Mouse (Mus musculus) adrenal gland, adult 18-20 months (tissue): ENCODE data around the gene Aprt. TPM values are rescaled to one million over a fixed set of nuclear protein-coding genes. Genes with fewer than 3 reads are reported as not detected.

Experiments used
- DNase-seq, 2 experiments: peaks; one replicate each; pipeline ENCODE4 v3.0.0; 2021 to 2022; ENCODE audit warnings: low spot score in 2 of 2
- total RNA-seq, 2 experiments: library from RNA; stranded (reverse); gene quantifications; 1 replicate in 1 of 2; 2 replicates in 1 of 2; pipeline ENCODE4 v1.2.3; 2021

The Aprt gene
- total RNA-seq, 2 experiments from 2014 or later = 71.3 to 71.7 TPM

DNA sequence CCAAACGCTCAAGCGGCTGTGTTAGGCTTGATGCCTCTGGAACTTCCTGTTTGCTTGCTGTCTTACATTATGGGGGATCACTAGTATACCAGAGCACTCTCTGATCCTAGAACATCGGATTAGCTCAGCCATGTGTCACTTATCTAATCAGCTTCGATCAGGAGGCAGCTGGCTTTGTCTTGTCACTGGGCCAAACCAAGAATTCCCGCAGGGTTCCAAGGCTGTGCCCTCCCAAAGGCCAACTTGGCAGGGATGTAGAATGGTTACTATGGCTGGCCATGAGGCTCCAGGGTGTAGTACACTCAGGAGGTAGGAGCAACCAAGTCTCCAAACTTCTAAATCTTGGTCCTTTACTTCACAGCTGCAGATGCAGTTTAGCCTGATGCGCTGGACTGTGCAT lies 9.9 kb downstream of the Aprt start:
- DNase-seq = no peak

DNA sequence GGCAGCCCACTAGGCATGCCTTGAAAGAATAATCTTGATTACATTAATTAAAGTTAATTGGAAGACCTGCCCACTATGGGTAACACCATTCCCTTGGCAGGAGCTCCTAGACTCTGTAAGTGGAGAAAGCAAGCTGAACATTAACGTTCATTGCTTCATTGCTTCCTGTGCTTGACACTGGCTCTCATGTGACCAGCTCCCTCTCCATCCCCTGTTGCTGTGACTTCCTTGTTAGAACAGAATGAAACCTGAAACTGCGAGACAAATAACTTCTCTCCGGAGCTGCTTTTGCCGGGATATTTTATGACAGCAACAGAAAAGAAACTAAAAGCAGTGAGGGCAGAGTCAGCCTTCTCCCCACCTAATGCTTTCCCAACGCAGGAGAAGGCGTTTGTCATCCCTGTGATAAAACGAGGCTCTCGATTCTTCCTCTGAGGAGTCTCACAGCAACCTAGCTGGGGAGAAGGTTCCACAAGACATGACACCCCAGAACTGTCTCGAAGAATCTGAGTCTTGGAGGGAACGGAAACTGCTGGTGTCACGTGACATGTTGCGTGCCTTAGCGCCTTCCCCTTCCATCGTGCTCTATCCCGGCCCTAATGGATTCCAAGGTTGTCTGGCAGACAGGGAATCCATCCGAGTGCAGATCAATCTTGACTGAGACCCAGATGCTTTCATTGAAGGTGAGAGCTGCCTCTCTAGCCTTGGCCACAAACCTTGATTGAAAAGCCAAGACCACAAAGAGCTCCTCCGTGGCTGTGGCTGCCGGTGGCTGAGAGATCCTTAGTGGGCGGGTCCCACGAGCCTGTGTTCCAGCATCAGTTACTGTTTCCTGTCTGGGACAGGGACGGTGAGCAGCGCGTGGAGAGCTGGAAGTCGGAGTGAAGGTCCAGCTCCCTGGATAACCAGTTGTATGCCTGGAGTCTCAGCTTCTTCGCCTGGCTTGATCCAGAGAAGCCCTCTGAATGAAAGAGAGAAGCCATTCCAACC lies 12.1 kb downstream of the Aprt start:
- DNase-seq = no peak

DNA sequence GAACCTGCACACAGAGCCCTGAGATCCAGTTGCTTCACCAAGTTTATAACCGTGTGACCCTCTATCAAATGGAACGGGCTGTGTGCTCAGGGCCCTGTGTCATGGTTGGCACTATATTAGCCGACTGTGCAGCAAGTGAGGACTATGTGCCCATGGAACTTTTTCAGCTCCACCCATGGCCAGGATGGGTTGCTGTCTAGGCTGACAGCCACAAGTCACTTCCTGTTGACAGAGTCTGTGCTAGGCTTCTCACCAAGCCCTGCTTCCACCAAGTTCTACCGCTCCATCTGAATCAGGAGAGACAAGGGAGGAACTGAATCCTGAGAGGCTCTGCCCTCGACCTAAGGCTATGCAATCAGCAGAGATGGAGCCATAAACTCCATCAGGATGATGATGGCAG lies 15.5 kb downstream of the Aprt start:
- no peak for DNase-seq

DNA sequence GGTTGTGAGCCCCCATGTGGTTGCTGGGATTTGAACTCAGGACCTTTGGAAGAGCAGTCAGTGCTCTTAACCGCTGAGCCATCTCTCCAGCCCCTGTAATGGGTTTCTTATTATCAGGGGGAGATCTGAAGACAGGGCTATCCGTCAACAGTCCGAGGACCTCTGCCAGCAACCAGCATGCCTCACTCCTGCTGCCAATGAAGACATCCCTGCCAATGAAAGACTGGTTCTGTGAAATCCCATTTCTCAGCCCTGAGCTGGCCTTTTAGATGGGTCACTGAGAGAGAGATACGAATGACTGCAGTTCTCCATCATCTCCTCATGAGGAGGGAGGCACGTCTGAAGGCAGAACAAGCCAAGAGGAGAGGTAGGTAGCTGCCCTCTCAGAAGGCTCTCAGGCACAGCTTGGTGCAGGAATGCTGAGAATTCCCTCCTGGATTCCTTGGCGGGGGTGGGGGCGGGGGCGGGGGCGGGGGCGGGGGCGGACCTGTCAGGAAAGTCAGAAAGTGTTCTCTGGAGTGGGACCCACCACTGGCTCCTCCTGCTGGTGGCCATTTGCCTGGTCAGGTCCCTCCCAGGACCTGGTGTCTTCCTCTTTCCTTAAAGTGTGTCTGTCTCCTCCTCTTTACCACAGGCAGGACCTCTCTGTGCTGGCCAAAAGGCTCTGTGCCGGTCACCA lies 17.9 kb downstream of the Aprt start:
- DNase-seq = no peak

DNA sequence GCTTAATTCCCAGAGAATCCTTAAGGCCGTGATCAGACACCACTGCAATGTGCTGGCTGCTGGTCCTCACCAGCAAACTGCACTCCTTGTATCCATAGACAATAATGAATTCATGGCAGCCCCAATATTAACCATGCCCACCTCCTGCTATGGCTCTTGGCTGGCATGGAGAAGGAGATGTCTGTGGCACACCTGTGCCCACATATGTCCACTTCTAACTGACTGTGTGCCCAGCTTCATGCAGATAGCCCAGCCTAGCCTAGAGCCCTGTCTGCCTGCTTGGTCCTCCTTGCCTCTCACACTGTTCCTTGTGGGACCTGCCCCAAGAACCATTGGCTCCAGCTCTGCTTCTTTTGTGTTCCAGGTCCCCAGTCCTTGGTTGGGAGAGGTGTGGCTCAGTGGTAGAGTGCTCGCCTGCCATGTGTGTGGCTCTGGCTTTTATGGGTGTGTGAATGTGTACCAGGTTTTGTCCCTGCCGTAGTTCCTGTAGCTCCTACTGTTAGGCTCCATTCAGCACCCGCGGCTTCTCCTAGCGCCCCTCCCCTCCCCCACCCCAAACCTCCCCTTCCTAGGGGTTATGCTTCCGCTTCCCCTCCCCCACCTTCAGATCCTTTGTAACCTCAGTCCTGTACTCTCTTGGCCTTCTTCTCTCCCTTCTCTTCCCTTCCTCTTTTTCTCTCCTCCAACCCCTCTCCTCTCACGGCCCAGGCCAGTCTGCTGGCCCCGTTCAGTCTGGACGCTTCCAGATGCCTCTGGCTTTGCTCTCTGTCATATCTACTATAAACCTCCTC lies 19.3 kb downstream of the Aprt start:
- DNase-seq = no peak

DNA sequence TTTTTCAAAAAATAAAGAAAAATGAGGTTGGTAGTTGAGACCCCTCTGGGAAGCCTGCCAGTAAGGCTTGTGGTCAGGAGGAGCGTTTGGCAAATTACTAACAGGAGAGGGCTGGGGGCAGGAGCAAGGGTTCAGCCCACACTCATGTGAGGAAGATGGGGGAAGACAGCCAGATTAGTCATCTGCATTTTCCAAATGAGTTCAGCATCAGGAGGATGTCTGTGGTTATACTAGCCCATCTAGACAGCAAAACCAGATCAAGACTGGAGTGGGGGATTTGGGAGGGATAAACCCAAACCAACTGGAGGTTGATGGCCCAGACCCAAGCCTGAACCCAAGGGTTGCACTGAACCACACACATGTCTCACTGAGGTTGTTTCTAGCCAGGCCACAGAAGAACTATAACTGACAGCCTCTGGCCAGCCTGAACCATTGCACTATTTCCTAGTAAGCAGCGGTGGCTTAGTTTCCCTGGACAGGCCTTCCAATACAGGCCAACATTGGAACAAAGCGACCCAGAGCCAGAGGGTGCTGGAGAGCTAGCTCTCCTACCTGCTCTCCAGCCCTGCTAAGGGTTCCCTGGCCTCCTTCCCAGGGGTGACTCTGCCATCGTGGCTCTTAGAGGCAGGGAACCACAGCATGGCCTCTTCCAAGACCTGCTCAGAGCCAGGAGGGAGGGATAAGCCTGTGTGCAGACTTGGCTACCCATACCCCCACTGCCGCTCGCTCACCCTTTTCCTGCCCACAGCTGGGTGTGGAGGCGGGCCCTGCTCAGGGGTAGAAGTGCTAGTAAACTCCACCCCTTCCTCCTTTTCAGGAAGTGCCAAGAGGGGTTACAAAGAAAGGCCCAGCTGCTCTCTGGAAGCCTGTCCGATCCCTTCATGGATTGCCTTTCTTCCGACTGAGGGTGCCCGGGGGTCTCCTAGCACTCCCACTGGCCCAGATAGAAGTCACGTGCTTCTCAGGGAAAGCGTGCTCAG lies 20.4 kb downstream of the Aprt start:
- peak in 1 of 2 experiments; percentile 53 for DNase-seq

DNA sequence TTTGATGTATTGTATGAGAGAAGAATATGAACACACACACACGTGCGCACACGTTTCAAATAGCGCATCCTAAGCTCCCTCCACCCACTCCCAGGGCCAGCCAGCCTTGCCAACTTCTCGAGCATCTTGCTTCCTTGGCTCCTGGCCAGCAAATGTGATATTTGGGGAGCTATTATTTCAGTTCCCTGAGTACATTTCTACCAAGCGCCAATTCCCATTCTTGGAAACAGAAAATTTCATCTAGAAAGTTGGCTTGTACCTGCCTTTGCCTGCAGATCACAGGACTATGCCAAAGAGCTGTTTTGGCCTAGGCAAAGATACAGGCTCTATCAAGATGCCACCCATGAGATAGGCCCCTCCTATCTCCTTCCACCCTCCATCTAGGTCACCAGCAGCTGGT lies 21.9 kb downstream of the Aprt start:
- DNase-seq = no peak

DNA sequence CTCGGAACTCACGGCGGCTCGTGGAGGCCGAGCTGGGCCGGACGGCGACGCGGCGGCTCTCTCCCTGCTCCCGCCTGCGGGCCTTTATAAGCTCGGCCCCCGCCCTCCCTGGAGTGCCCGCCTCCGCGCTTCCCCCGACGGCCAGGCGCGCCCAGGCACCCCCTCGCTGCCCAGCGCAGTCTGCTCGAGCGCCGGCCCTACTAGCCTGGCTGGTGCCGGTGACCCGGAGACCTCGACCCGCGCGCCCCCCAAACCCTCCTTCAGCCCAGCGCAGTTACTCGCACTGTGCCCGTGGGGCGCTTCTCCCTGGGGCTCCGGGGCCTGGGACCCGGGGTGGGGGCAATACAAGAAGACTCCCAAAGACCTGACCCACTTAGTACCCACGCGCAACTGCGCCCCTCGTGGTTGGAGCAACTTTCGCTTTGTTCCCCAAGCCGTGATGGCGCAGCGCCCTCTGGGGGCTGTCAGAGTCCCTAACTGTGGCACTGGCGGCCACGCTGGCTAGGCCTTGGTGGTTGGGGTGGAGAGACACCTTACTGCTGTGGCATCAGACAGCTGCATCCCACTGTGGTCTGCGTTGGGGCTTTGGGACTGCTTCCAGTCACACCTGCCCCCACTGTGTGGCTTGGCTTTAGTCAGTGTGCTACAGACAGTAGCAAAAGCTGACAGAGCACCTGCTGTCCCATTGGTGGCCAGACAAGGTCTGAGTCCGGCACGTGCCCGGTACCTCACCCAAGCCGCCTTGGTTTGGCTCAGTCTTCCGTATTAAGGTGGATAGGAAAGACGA lies 25.3 kb downstream of the Aprt start, which contains the start of gene Piezo1:
Piezo1 (minus strand) TSS at position 65 of the 787 bp plus-strand sequence.
- peak; percentile 93 to 96 for DNase-seq

DNA sequence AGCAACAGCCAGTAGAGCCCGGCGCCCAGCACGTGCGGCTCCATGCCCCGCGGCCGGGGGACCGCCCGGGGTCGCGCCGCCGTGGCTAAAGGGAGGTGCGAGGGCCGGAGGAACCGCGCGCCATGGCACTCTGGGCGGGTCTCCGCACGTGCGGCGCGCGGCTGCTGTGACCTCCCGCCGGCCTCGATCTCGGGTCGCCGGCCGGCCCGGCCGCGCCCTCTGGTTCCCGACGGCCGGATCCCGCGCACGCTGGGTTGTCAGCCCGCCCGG lies 25.8 kb downstream of the Aprt start:
- no peak for DNase-seq

DNA sequence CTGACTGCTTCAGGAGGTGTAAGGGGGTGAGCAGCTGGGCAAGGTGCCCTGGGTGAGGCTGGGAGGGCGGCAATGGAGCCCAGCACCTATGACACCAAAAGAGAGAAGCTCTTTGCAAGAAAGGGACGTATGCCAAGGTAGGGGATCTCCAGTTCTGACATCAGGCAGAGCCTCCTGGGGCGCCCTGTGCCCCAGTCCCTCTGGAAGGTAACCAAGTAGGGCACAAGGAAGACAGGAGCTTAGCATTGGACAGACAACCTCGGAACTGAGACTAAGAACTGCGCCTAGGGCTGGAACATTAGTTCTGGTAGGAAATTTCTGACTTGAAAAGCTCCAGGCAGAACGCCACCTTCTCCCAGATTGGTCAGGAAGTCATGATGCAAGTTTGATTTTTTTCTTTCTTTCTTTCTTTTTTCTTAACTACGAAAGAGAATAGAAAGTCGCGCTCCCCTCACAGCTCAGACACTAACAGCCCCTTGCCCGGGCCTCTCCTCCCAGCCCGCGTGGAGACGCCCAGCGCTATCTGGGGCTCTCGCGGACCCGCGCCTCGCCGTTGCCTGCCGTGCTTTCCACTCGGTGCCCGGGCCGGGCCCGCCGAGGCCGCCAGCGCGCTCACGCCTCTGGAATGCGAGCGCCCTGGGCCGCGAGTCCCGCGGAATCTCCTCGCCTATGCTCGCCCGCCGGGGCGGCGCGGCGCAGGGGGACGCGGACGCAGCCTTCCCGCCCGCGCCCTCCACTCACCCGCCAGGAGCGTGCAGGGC lies 26.3 kb downstream of the Aprt start:
- DNase-seq = peak; percentile 56 to 62

DNA sequence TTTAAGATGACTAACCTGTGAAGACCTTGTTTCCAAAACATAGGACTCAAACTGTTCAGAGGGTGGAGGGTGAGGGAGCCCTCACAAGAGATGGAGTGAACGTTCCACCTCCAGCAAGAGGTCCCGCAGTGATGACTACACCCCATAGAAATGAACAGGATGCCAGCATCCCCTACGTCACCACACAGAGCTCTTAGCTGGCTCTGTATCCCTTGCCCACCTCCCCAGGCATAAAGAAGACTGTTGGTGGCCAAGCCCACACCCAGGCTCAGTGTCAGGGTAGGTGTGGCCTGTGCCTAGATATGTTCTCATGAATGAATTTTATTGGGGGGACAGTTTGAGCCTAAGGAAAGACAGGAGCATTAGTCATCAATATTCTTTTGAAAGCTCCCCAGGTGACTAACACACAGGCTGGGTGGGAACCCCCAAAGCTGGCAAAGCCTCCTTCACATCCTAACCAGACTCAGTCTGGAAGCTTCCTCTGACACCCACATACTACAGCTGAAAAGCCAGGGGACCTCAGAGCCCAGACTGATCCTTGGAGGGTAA lies 27.7 kb downstream of the Aprt start:
- DNase-seq = no peak

DNA sequence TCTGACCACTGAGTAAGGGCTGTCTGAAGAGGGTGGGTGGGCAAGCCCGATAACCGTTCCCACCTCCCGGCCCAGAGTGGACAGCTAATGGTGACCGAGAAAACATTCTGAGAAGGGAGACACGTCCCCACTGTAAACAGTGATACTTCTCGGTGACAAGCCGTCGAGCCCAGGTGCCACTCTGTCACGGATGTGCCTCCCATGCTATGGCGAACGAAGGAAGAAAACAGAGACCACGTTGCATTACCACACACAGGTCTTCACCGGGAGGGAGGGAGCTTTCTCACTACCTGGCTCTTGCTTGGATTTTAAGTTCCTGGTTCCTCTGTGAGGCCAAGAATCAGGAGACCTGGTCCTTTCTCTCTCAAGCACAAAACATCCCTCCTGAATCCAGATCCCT lies 28.4 kb downstream of the Aprt start:
- no peak for DNase-seq

DNA sequence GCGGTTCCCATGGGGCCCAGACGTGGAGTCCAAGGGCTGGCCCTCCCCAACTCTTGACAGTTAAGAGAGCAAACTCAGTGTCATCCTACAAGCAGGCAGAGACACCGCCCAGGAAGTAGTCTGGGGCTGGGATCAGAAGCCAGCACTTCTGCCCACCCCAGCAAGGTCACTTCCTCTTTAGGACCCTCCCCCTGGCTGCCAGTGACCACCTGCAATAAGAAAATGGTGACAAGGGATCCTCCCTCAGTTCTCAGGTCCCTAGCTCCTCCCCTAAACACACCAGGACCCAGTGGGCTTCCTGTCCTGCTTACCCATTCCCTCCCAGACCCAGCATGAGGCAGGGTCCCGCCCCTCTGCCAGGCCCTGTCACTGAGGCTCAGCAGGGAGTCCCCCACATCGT lies 28.9 kb downstream of the Aprt start:
- DNase-seq = no peak

DNA sequence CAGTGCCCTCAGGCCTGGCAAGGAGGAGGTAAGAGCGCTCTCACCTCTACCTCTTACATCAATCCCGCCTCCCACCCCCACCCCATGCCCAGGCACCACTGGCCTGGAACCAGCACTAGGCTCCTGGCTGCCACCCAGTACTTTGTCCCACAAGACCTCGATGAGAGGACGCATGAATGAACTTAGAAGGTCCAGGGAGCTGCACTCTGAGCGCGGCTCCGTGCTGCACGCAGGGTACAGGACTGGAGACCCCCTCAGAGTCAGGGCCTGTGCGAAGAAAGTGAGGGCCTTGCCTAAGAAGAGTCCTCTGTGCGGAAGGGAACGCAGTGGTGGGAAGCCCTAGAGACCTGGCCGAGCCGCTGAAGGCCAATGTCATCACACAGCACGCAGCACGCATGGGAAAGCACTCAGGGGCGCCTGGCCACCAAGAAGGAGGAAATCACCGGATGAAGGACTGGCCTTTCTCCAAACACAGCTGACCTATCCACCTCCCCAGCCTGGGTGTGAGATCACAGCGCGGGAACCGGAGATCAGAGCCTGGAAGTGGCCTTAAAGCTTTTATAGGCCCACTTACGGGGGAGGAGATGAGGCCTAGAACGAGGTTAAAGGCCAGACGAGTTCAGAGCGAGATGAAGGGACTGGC lies 29.8 kb downstream of the Aprt start:
- DNase-seq = no peak

DNA sequence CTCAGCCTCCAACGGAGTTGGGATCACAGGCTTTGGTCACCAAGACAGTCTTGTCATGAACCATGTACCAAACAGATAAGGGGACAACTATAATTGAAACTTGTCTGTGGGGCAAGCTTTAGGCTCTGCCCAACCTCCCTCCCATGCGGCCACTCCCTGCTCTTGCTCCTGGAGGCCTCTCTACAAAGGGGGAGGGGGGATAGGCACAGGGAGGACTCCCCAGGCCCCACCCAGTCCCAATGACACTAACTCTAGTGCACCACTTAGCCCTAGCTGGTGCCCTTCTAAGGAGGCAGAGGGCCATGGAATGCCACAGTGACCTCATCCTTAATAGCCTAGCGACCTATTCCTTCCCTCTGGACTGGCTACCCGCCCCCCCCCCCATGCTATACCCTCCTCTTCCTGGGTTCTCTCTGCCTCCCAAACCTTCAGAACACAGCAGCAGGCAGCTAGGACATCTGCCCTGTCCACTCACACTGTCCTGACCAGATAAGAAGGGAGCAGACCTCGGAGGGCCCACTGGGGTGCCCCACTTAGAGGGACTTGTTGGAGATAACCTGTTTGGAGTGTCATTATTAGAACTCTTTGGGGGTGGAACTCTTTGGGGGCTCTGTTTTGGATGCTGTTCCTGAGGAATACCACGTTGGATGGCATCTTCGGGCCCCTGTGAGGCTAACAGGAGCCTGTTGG lies 30.5 kb downstream of the Aprt start:
- DNase-seq = no peak

DNA sequence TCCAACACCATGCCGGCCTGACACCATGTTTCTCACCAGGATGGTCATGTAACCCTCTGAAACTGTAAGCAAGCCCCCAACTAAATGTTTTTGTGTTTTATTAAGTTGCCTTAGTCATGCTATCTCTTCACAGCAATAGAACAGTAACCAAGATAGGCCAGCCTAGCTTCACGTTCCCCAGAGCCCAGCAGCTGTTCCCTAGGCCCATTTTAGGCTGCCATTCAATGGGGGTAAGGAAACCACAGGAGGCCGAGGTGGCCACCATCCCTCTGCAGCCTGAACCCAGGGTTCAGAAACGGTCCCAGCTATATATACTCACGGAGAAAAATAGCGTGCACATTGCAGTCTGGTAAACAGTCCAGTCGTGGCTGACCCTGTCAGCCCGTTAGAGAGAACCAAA lies 32.6 kb downstream of the Aprt start:
- no peak for DNase-seq

DNA sequence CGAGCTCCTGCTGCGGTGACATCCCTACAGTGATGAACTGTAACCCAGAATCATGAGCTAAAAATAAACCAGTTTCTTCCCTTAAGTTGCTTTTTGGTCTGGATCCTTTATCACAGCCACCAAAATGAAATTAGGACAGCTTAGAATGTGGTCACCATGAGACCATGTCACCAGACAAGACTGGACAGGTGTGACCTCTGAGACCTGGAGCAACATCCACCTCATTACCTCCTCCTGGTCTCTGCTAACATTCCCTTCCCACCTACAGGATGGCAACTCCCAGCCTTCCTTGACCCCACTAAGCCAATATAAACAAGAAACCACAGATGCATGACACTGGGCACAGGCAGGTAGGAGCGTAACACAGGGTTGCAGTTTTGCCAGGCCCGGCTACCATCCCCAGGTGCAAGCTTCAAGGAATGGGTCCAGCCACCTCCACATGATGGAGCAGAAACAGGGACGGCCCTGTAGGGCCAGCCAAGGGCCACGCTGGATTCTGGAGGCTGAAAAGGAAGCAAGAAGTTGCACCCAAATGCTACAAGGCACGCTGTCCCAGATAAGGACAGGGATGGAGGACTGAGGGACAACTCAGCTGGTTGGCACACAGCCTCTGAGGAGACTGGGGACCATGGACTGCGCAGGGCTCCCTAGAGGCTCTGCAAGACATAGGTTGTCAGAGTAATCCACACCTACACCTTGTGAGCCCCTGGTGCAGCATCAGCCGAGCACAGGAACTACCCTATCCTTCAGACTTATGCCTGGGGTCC lies 38.2 kb downstream of the Aprt start:
- DNase-seq = no peak
